Mouse (Mus musculus): Measurements from ENCODE around the gene Ucn2. TPM values are rescaled to one million over a fixed set of nuclear protein-coding genes. Genes with fewer than 3 reads are reported as not detected.

The Ucn2 gene
- total RNA-seq, 4 experiments from 2014 or later, result 0.27 to 1.2 (median 0.51) TPM; not detected in 1

DNA sequence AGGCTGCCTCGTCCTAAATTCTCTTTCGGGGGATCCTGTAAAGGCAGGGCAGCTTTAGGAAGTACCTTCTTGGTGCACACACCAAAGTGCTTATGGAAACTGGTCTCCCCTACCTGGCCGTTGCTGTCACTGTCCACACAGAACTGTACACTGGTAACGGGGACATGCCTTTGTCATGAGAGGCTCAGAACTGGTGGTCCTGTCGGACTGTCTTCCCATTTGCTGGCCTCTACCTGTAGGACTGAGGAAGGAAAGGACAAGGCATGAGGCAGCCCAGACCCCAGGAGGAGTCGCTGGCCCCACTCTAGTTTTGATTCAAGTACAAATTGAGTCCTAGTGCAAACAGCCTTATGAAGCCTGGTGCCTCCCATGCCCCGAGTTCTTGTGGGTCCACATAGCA lies 45.2 kb downstream of the Ucn2 start:
- no peak for DNase-seq (ENCODE audit: low spot score in 2 of 2)

DNA sequence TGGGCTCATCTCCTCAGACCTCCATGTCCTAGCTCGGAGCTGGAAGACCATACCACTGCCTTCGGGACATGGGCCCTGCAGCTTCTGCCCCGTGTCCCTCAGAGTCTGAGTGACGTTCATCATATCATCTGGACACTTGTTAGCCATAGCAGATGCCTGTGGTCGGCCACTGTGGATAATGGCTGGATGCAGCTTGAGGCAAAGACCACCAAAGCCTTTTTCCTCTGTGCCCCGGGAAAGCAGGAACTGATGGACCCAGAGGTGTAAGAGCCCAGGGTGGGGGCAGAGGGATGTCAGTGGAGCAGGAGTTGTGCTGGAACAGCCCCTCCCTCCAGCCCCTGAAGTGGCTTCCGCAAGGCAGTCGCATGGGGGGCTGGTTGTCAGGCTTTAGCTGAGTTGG lies 45.9 kb downstream of the Ucn2 start:
- no peak for DNase-seq (ENCODE audit: low spot score in 2 of 2)

DNA sequence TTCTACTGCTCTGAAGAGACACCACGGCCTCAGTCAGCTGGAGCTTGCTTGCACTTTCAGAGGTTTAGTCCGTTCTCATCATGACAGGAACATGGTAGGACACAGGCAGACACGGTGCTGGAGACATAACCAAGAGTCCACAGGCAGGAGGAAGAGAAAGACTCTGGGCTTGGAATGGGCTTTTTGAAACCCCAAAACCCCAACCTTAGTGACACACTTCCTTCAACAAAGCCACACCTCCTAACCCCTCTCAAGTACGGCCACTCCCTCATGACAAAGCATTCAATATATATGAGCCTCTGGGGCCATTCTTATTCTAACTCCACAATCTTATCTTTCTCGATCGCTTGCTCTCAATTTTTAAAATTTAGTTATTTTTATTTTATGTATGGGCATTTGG lies 46.6 kb downstream of the Ucn2 start:
- no peak for DNase-seq (ENCODE audit: low spot score in 2 of 2)

Small RNA genes within 50 kb of the gene (microRNA-seq; reads per million reads assigned to microRNA genes)
- not detected for gene Mir711

Other genes with a start within 250 kb of the Ucn2 start
- gene Ip6k2, start 202.2 kb upstream of the Ucn2 start, total RNA-seq (2022), result 10 to 100 TPM; 12.0 to 15.8 (median 14.2) TPM
- 1 to 10 TPM; 3.6 to 4.9 (median 4.2) TPM for gene Nckipsd, start 177.6 kb upstream of the Ucn2 start, total RNA-seq (2022)
- gene Celsr3, start 159.7 kb upstream of the Ucn2 start, total RNA-seq (2022), result under 1 TPM in 1 of 4 experiments, not detected in 3; 0.05 TPM
- gene Slc26a6, start 132.7 kb upstream of the Ucn2 start, total RNA-seq (2022), result 10 to 100 TPM; 14.6 to 25.3 (median 16.4) TPM
- gene Tmem89, start 71.4 kb upstream of the Ucn2 start, total RNA-seq (2022), result under 1 TPM in 1 of 4 experiments, not detected in 3; 0.53 TPM
- 100 to 1,000 TPM; 799 to 932 (median 902) TPM for gene Uqcrc1, start 49.4 kb upstream of the Ucn2 start, total RNA-seq (2022)
- 1 to 10 TPM; 1.2 to 3.1 (median 2.2) TPM for gene Col7a1, start 32.4 kb upstream of the Ucn2 start, total RNA-seq (2022)
- 10 to 100 TPM; 21.5 to 37.8 (median 35.0) TPM for gene Pfkfb4, start 5.8 kb downstream of the Ucn2 start, total RNA-seq (2022)
- gene Shisa5, start 52.6 kb downstream of the Ucn2 start, total RNA-seq (2022), result 10 to 100 TPM in 2 of 4 experiments, 1 to 10 TPM in 2; 7.0 to 11.8 (median 9.1) TPM
- gene Trex1, start 73.7 kb downstream of the Ucn2 start, total RNA-seq (2022), result 10 to 100 TPM; 11.4 to 17.2 (median 13.0) TPM
- 10 to 100 TPM in 3 of 4 experiments, 1 to 10 TPM in 1; 8.7 to 11.5 (median 10.7) TPM for gene Atrip, start 88.1 kb downstream of the Ucn2 start, total RNA-seq (2022)
- gene Ccdc51, start 96.5 kb downstream of the Ucn2 start, total RNA-seq (2022), result 1 to 10 TPM; 6.7 to 8.6 (median 7.8) TPM
- 100 to 1,000 TPM; 297 to 369 (median 354) TPM for gene Tma7, start 96.6 kb downstream of the Ucn2 start, total RNA-seq (2022)
- gene Plxnb1, start 109.4 kb downstream of the Ucn2 start, total RNA-seq (2022), result under 1 TPM; 0.58 to 0.87 (median 0.74) TPM
- not detected for gene Fbxw21, start 176.0 kb downstream of the Ucn2 start, total RNA-seq (2022)
- not detected for gene Fbxw13, start 210.0 kb downstream of the Ucn2 start, total RNA-seq (2022)
- gene Fbxw20, start 248.7 kb downstream of the Ucn2 start, total RNA-seq (2022), result not detected

Measured in gastrocnemius, adult 8-10 months (tissue).